In genomic region chr9:84083551-84083950, GRCm38 (mm10) we compare ENCODE assay signal across 23 mouse cellular contexts.
DNase-seq lines count a peak whose midpoint lies in the region; ATAC-seq and TF ChIP-seq lines count a peak whose summit lies in the region.
"Had no signal": no experiment of that assay in that cellular context is flagged by ENCODE, and none has a peak within 500 bp of the region (broad histone marks: within the 10 kb centered on the region; RNA-seq: fewer than 3 reads in every experiment).

No protein-coding gene starts in this region.

- H3K27ac ChIP-seq in stomach, embryonic 16.5 days (ENCODE audit: low read length), result no peak overlapping the region
- no peak overlapping the region for H3K27ac ChIP-seq in stomach, postnatal 0 days (replicated peaks)
- peak overlapping the region; percentile 75 for H3K27ac ChIP-seq in heart, postnatal 0 days (ENCODE audit: low read depth)
- H3K27ac ChIP-seq in forebrain, embryonic 14.5 days (ENCODE audit: low read depth, low read length), result no peak overlapping the region
- H3K27ac ChIP-seq: embryonic facial prominence, embryonic 12.5 days; hindbrain, embryonic 14.5 days; limb, embryonic 13.5 days; macrophage; midbrain, embryonic 13.5 days had no signal

- peak overlapping the region; percentile 21; the same call in 1 of the 2 replicates for H3K4me2 ChIP-seq in stomach, embryonic 16.5 days (ENCODE audit: low read depth, low read length)
- no peak overlapping the region for H3K4me2 ChIP-seq in stomach, postnatal 0 days (replicated peaks; ENCODE audit: low read depth)
- H3K4me2 ChIP-seq in heart, postnatal 0 days (ENCODE audit: low read depth, low read length), result peak overlapping the region; percentile 46
- H3K4me2 ChIP-seq in forebrain, embryonic 14.5 days (ENCODE audit: low read length), result no peak overlapping the region
- H3K4me2 ChIP-seq: embryonic facial prominence, embryonic 12.5 days; hindbrain, embryonic 14.5 days; limb, embryonic 13.5 days; liver, embryonic 11.5 days; midbrain, embryonic 13.5 days had no signal

- WGBS in stomach, embryonic 16.5 days, result 52% methylated on average over 4 of the region's 4 CpGs
- 31% methylated on average over 4 of the region's 4 CpGs for WGBS in stomach, postnatal 0 days
- WGBS in heart, postnatal 0 days, result 16% methylated on average over 4 of the region's 4 CpGs
- WGBS in forebrain, embryonic 14.5 days, result 90% methylated on average over 4 of the region's 4 CpGs

- no peaks in the 10 kb centered on the region for H3K36me3 ChIP-seq in stomach, embryonic 16.5 days (ENCODE audit: control insufficient read depth, insufficient read depth, low read length)
- H3K36me3 ChIP-seq in stomach, postnatal 0 days (ENCODE audit: control insufficient read depth, insufficient read depth, low read length), result no peaks in the 10 kb centered on the region
- H3K36me3 ChIP-seq in heart, postnatal 0 days (replicated peaks; ENCODE audit: control insufficient read depth, insufficient read depth, low read length), result no peaks in the 10 kb centered on the region
- no peaks in the 10 kb centered on the region for H3K36me3 ChIP-seq in forebrain, embryonic 14.5 days (ENCODE audit: control insufficient read depth, insufficient read depth, low read length)
- H3K36me3 ChIP-seq: embryonic facial prominence, embryonic 12.5 days; limb, embryonic 13.5 days; midbrain, embryonic 13.5 days had no signal

- no peak overlapping the region for H3K4me3 ChIP-seq in stomach, embryonic 16.5 days (replicated peaks; ENCODE audit: low read length)
- H3K4me3 ChIP-seq in stomach, postnatal 0 days (ENCODE audit: low read depth, low read length), result no peak overlapping the region
- H3K4me3 ChIP-seq in heart, postnatal 0 days (ENCODE audit: low read depth, low read length), result peak overlapping the region; percentile 19; the same call in 1 of the 2 replicates
- no peak overlapping the region for H3K4me3 ChIP-seq in forebrain, embryonic 14.5 days (ENCODE audit: low read depth, low read length)
- H3K4me3 ChIP-seq: embryonic facial prominence, embryonic 12.5 days; limb, embryonic 13.5 days; midbrain, embryonic 13.5 days had no signal

- no peak overlapping the region for H3K9ac ChIP-seq in stomach, embryonic 16.5 days (ENCODE audit: low read length)
- no peak overlapping the region for H3K9ac ChIP-seq in stomach, postnatal 0 days (ENCODE audit: low read length)
- H3K9ac ChIP-seq in heart, postnatal 0 days (replicated peaks; ENCODE audit: low read depth, low read length), result peak overlapping the region; percentile 2; the same call in 1 of the 2 replicates
- no peak overlapping the region for H3K9ac ChIP-seq in forebrain, embryonic 14.5 days (ENCODE audit: low read length)
- H3K9ac ChIP-seq: embryonic facial prominence, embryonic 12.5 days; hindbrain, embryonic 14.5 days; limb, embryonic 13.5 days; midbrain, embryonic 13.5 days had no signal

- ATAC-seq in stomach, embryonic 16.5 days (ENCODE audit: insufficient read depth, low FRiP score), result no peak
- ATAC-seq in stomach, postnatal 0 days (ENCODE audit: low FRiP score, low TSS enrichment), result no peak
- peak; percentile 83 for ATAC-seq in heart, postnatal 0 days (ENCODE audit: insufficient read depth, low read depth)
- ATAC-seq in forebrain, embryonic 14.5 days, result no peak
- ATAC-seq: forebrain, embryonic 16.5 days; intestine, postnatal 0 days; midbrain, embryonic 13.5 days had no signal

- H3K4me1 ChIP-seq in stomach, embryonic 16.5 days (ENCODE audit: control insufficient read depth, insufficient read depth, low read length), result no peaks in the 10 kb centered on the region
- no peaks in the 10 kb centered on the region for H3K4me1 ChIP-seq in stomach, postnatal 0 days (replicated peaks; ENCODE audit: control insufficient read depth, insufficient read depth)
- H3K4me1 ChIP-seq in heart, postnatal 0 days (ENCODE audit: control insufficient read depth, insufficient read depth), result no peaks in the 10 kb centered on the region
- no peaks in the 10 kb centered on the region for H3K4me1 ChIP-seq in forebrain, embryonic 14.5 days (ENCODE audit: control insufficient read depth, insufficient read depth, low read length)
- H3K4me1 ChIP-seq: embryonic facial prominence, embryonic 12.5 days; limb, embryonic 13.5 days; midbrain, embryonic 13.5 days had no signal

- H3K9me3 ChIP-seq in stomach, embryonic 16.5 days (replicated peaks; ENCODE audit: control insufficient read depth, low read length), result no peaks in the 10 kb centered on the region
- H3K9me3 ChIP-seq in stomach, postnatal 0 days (ENCODE audit: control insufficient read depth, low read length), result no peaks in the 10 kb centered on the region
- no peaks in the 10 kb centered on the region for H3K9me3 ChIP-seq in heart, postnatal 0 days (replicated peaks; ENCODE audit: control insufficient read depth, low read length)
- H3K9me3 ChIP-seq in forebrain, embryonic 14.5 days (replicated peaks; ENCODE audit: control insufficient read depth, low read length), result no peaks in the 10 kb centered on the region
- H3K9me3 ChIP-seq: embryonic facial prominence, embryonic 12.5 days; midbrain, embryonic 13.5 days had no signal

- no peaks in the 10 kb centered on the region for H3K27me3 ChIP-seq in stomach, embryonic 16.5 days (ENCODE audit: control insufficient read depth, insufficient read depth, low read length)
- no peaks in the 10 kb centered on the region for H3K27me3 ChIP-seq in stomach, postnatal 0 days (ENCODE audit: control insufficient read depth, insufficient read depth, low read length)
- H3K27me3 ChIP-seq in heart, postnatal 0 days (ENCODE audit: control insufficient read depth, insufficient read depth, low read length), result no peaks in the 10 kb centered on the region
- no peaks in the 10 kb centered on the region for H3K27me3 ChIP-seq in forebrain, embryonic 14.5 days (replicated peaks; ENCODE audit: control insufficient read depth, insufficient read depth, low read length)
- H3K27me3 ChIP-seq: embryonic facial prominence, embryonic 12.5 days; limb, embryonic 13.5 days; midbrain, embryonic 13.5 days had no signal

- no peak for TF ChIP-seq EP300 in stomach, postnatal 0 days (optimal IDR thresholded peaks at IDR 0.05)
- TF ChIP-seq EP300 in heart, postnatal 0 days (IDR thresholded peaks at IDR 0.05; ENCODE audit: low read depth), result 0 out of 2 replicates have a peak, but pooled peaks have one; percentile 50

- TF ChIP-seq CTCF in stomach, postnatal 0 days (IDR thresholded peaks at IDR 0.05; ENCODE audit: low read depth), result no peak
- no peak for TF ChIP-seq CTCF in heart, postnatal 0 days (IDR thresholded peaks at IDR 0.05; ENCODE audit: low read depth)

- DNase-seq in heart, adult 11 months, result peak; percentile 83
- DNase-seq in heart, postnatal 25 days (ENCODE audit: low spot score), result no peak
- DNase-seq in stomach, postnatal 0 days (ENCODE audit: low spot score), result no peak
- DNase-seq in heart, postnatal 0 days (ENCODE audit: low spot score), result peak; percentile 73
- no peak for DNase-seq in lung, postnatal 36 days
- no peak for DNase-seq in forebrain, embryonic 14.5 days (ENCODE audit: low spot score)
- DNase-seq: adrenal gland, postnatal 14 days; cerebellum, adult 11 months; cerebellum, adult 9-10 months; embryo, embryonic 11 days; gastrocnemius, postnatal 25 days; kidney, adult 9 months; kidney, postnatal 10 days; layer of hippocampus, postnatal 36 days had no signal

- intact Hi-C loops in heart, postnatal 25 days (cut with DNase I), result no loop called here

Comparison
In these comparisons a context has a peak if more than half of its experiments do, and no peak if none do; other contexts are left out.
1. DNase-seq: peak in heart, adult 11 months (single experiment) and heart, postnatal 0 days (single experiment); none in heart, postnatal 25 days (single experiment), stomach, postnatal 0 days (single experiment), lung, postnatal 36 days (single experiment) and forebrain, embryonic 14.5 days (single experiment).
2. H3K4me2 ChIP-seq: peak in stomach, embryonic 16.5 days (single experiment) and heart, postnatal 0 days (single experiment); none in stomach, postnatal 0 days (single experiment) and forebrain, embryonic 14.5 days (single experiment).